Mouse (Mus musculus): ENCODE results near the gene Vegfc. TPM values are rescaled to one million over a fixed set of nuclear protein-coding genes. Genes with fewer than 3 reads are reported as not detected.

Gene Vegfc
- polyA plus RNA-seq (2012; rRNA removed) = 6.4 and 7.2 TPM in 2 replicates

DNA sequence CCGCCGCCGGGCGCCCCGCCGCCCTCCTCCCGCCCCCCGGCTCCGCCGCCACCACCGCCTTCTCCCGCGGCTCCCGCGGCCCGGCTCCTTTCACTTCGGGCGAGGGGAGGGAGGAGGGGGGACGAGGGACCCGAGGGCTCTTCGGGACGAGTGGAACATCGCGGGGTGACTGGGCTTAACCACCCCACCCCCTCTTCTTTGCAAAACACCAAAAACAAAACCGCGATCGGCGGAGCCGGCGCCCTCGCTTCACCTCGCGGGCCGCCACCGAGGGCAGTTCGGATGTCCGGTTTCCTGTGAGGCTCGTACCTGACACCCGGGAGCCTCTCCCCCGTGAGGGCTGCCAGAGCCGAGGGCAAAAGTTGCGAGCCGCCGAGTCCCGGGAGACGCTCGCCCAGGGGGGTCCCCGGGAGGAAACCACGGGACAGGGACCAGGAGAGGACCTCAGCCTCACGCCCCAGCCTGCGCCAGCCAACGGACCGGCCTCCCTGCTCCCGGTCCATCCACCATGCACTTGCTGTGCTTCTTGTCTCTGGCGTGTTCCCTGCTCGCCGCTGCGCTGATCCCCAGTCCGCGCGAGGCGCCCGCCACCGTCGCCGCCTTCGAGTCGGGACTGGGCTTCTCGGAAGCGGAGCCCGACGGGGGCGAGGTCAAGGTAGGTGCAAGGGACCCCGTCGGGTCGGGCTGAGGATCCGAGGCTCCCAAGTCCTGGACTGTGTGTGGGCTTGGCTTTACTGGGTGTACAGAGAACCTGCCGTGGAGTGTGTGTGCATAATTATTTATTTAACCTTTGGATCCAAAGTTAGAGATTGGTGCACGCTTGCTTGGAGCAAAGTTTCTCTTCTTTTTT is at the start of gene Vegfc:
Gene Vegfc (plus strand): TSS at position 336 of the 850 bp plus-strand sequence.

